In genomic region chr17:75894934-75895333, GRCm38 (mm10) we compare ENCODE assay signal across 24 mouse cellular contexts.
DNase-seq lines count a peak whose midpoint lies in the region; ATAC-seq and TF ChIP-seq lines count a peak whose summit lies in the region.
"Had no signal": no experiment of that assay in that cellular context is flagged by ENCODE, and none has a peak within 500 bp of the region (broad histone marks: within the 10 kb centered on the region; RNA-seq: fewer than 3 reads in every experiment).

No protein-coding gene starts in this region.

- no peak overlapping the region for H3K4me3 ChIP-seq in forebrain, postnatal 0 days (ENCODE audit: low read depth, low read length)
- no peak overlapping the region for H3K4me3 ChIP-seq in forebrain, embryonic 16.5 days (replicated peaks; ENCODE audit: low read length)
- H3K4me3 ChIP-seq: erythroblast, embryonic 14.5 days; forebrain, embryonic 12.5 days; hindbrain, embryonic 12.5 days had no signal

- intact Hi-C loops in heart, postnatal 36 days (cut with DNase I): no loop called here

- WGBS in forebrain, postnatal 0 days: 55% methylated on average over 4 of the region's 4 CpGs
- WGBS in forebrain, embryonic 16.5 days: 59% methylated on average over 4 of the region's 4 CpGs

- no peak for TF ChIP-seq CTCF in forebrain, postnatal 0 days (IDR thresholded peaks at IDR 0.05; ENCODE audit: low read depth)

- no peaks in the 10 kb centered on the region for H3K36me3 ChIP-seq in forebrain, postnatal 0 days (ENCODE audit: insufficient read depth)
- H3K36me3 ChIP-seq in forebrain, embryonic 16.5 days (ENCODE audit: control insufficient read depth, insufficient read depth): no peaks in the 10 kb centered on the region
- H3K36me3 ChIP-seq: forebrain, embryonic 12.5 days; G1E; hindbrain, embryonic 12.5 days had no signal

- H3K27ac ChIP-seq in forebrain, postnatal 0 days (ENCODE audit: low read depth, low read length): no peak overlapping the region
- no peak overlapping the region for H3K27ac ChIP-seq in forebrain, embryonic 16.5 days (ENCODE audit: low read length)
- H3K27ac ChIP-seq: forebrain, embryonic 12.5 days; hindbrain, embryonic 12.5 days; liver, embryonic 14.5 days had no signal

- peak; percentile 66 for ATAC-seq in forebrain, postnatal 0 days
- no peak for ATAC-seq in forebrain, embryonic 16.5 days
- ATAC-seq: intestine, embryonic 16.5 days; Patski had no signal

- no peaks in the 10 kb centered on the region for H3K4me1 ChIP-seq in forebrain, postnatal 0 days (ENCODE audit: insufficient read depth)
- no peaks in the 10 kb centered on the region for H3K4me1 ChIP-seq in forebrain, embryonic 16.5 days (replicated peaks; ENCODE audit: control insufficient read depth, insufficient read depth, low read length)
- H3K4me1 ChIP-seq: forebrain, embryonic 12.5 days; hindbrain, embryonic 12.5 days had no signal

- H3K4me2 ChIP-seq in forebrain, postnatal 0 days (ENCODE audit: low read depth): no peak overlapping the region
- no peak overlapping the region for H3K4me2 ChIP-seq in forebrain, embryonic 16.5 days (ENCODE audit: low read length)
- H3K4me2 ChIP-seq: forebrain, embryonic 12.5 days; hindbrain, embryonic 12.5 days had no signal

- peak; percentile 24 for DNase-seq in forebrain, postnatal 0 days
- DNase-seq in 3T3-L1 (ENCODE audit: low read depth, low spot score): peak; percentile 54
- DNase-seq in CD4-positive helper T cell, adult 2 months (ENCODE audit: low read depth, low spot score): peak; percentile 4
- peak; percentile 14 for DNase-seq in skeletal muscle tissue, adult 2 months (ENCODE audit: low read depth, low spot score)
- DNase-seq in heart, postnatal 36 days: no peak
- DNase-seq: adrenal gland, postnatal 36 days; cerebellum, adult 11 months; cerebellum, adult 9-11 months; gastrocnemius, postnatal 10 days; heart, postnatal 14 days; kidney, adult 9 months; kidney, postnatal 10 days; liver; lung, adult 2 months; lung, postnatal 10 days; midbrain, embryonic 14.5 days had no signal

- H3K27me3 ChIP-seq in forebrain, postnatal 0 days (ENCODE audit: insufficient read depth, low read length): no peaks in the 10 kb centered on the region
- no peaks in the 10 kb centered on the region for H3K27me3 ChIP-seq in forebrain, embryonic 16.5 days (replicated peaks; ENCODE audit: control insufficient read depth, insufficient read depth, low read length)
- H3K27me3 ChIP-seq: forebrain, embryonic 12.5 days; hindbrain, embryonic 12.5 days; Patski had no signal

- H3K9me3 ChIP-seq in forebrain, postnatal 0 days (ENCODE audit: low read length): no peaks in the 10 kb centered on the region
- no peaks in the 10 kb centered on the region for H3K9me3 ChIP-seq in forebrain, embryonic 16.5 days (ENCODE audit: control insufficient read depth, low read length)
- H3K9me3 ChIP-seq: forebrain, embryonic 12.5 days; hindbrain, embryonic 12.5 days had no signal

- H3K9ac ChIP-seq in forebrain, postnatal 0 days: no peak overlapping the region
- no peak overlapping the region for H3K9ac ChIP-seq in forebrain, embryonic 16.5 days (replicated peaks; ENCODE audit: low read depth, low read length)
- H3K9ac ChIP-seq: forebrain, embryonic 12.5 days; hindbrain, embryonic 12.5 days; liver, embryonic 14.5 days had no signal

Comparison
In these comparisons a context has a peak if more than half of its experiments do, and no peak if none do; other contexts are left out.
1. DNase-seq: peak in forebrain, postnatal 0 days (single experiment), 3T3-L1 (single experiment), CD4-positive helper T cell, adult 2 months (single experiment) and skeletal muscle tissue, adult 2 months (single experiment); none in heart, postnatal 36 days (0 of 2).